Mouse (Mus musculus) CH12.LX (cell line): ENCODE results near the gene Ophn1. TPM values are rescaled to one million over a fixed set of nuclear protein-coding genes. Genes with fewer than 3 reads are reported as not detected.

Source experiments
- DNase-seq: peaks from one replicate; pipeline ENCODE4 v3.0.0-alpha.2; 2013; ENCODE audit errors: extremely low read depth
- H3K27ac ChIP-seq: 2 replicates; pipeline ENCODE4 v1.5.1; 2012; ENCODE audit warnings: low read depth, mild to moderate bottlenecking, control low read depth, moderate library complexity; ENCODE audit not compliant: insufficient read depth
- H3K27me3 ChIP-seq: replicated peaks from 2 replicates; pipeline ENCODE3; 2012; ENCODE audit warnings: inconsistent platforms
- H3K36me3 ChIP-seq, 2 experiments: replicated peaks in 1 of 2; 2 replicates each; pipeline versions ENCODE3 to v1.6.1; 2012; ENCODE audit warnings: inconsistent platforms in 1 of 2, low read length in 1 of 2, mild to moderate bottlenecking in 1 of 2, mixed read lengths in 1 of 2, moderate library complexity in 1 of 2; ENCODE audit not compliant: control insufficient read depth in 1 of 2, insufficient read depth in 1 of 2
- H3K4me1 ChIP-seq, 2 experiments: 2 replicates each; pipeline ENCODE4 v1.6.1; 2012; ENCODE audit warnings: inconsistent platforms in 1 of 2, moderate library complexity in 1 of 2; ENCODE audit not compliant: insufficient read depth in 2 of 2, control insufficient read depth in 1 of 2
- H3K4me2 ChIP-seq: 2 replicates; pipeline ENCODE4 v1.6.1; 2012; ENCODE audit warnings: low read depth, mild to moderate bottlenecking, control low read depth; ENCODE audit not compliant: poor library complexity, insufficient read depth, severe bottlenecking
- H3K4me3 ChIP-seq, 3 experiments: fragments of 150-350 bp in 1 of 3; sonication (generic) in 1 of 3; replicated peaks in 1 of 3; 2 replicates each; pipeline versions ENCODE3 to v1.5.1; 2011 to 2012; ENCODE audit warnings: low read depth in 2 of 3, low read length in 2 of 3, mild to moderate bottlenecking in 2 of 3, moderate library complexity in 2 of 3, control low read depth in 1 of 3, improper control_type of control experiment in 1 of 3, inconsistent platforms in 1 of 3, mixed read lengths in 1 of 3; ENCODE audit not compliant: poor library complexity in 1 of 3
- H3K79me2 ChIP-seq: replicated peaks from 2 replicates; pipeline ENCODE4 v1.6.1; 2012; ENCODE audit warnings: mild to moderate bottlenecking, moderate library complexity; ENCODE audit not compliant: control insufficient read depth, poor library complexity, insufficient read depth, severe bottlenecking; ENCODE audit errors: extremely low read depth
- H3K9ac ChIP-seq: 2 replicates; pipeline ENCODE4 v1.6.1; 2012; ENCODE audit warnings: low read depth, mild to moderate bottlenecking, control low read depth, moderate library complexity; ENCODE audit not compliant: insufficient read depth
- H3K9me3 ChIP-seq: replicated peaks from 2 replicates; pipeline ENCODE3; 2012; ENCODE audit warnings: low read length, inconsistent platforms, mixed read lengths
- BHLHE40 ChIP-seq: IDR thresholded peaks from 2 replicates; pipeline ENCODE4 v1.6.1; 2011; ENCODE audit warnings: mild to moderate bottlenecking, low read depth, low read length, improper control_type of control experiment
- CHD1 ChIP-seq: IDR thresholded peaks from 2 replicates; pipeline ENCODE4 v1.6.1; 2012; ENCODE audit warnings: low read depth, low read length, improper control_type of control experiment, inconsistent platforms
- CTCF ChIP-seq, 2 experiments: IDR thresholded peaks in 1 of 2; conservative IDR thresholded peaks in 1 of 2; 2 replicates each; pipeline ENCODE4 v1.5.1; 2011 to 2012; ENCODE audit warnings: low read depth in 2 of 2, low read length in 2 of 2, improper control_type of control experiment in 1 of 2, inconsistent platforms in 1 of 2, mild to moderate bottlenecking in 1 of 2, moderate library complexity in 1 of 2
- E2F4 ChIP-seq: IDR thresholded peaks from 2 replicates; pipeline ENCODE4 v1.6.1; 2011; ENCODE audit warnings: low read depth, low read length, improper control_type of control experiment; ENCODE audit not compliant: insufficient replicate concordance
- ETS1 ChIP-seq: conservative IDR thresholded peaks from 2 replicates; pipeline ENCODE4 v1.6.1; 2012; ENCODE audit warnings: low read depth, mild to moderate bottlenecking, inconsistent platforms, low read length, improper control_type of control experiment, moderate library complexity
- HCFC1 ChIP-seq: IDR thresholded peaks from 2 replicates; pipeline ENCODE4 v1.6.1; 2012; ENCODE audit warnings: low read depth, mild to moderate bottlenecking, inconsistent platforms, low read length, improper control_type of control experiment
- IRF4 ChIP-seq: IDR thresholded peaks from 2 replicates; pipeline ENCODE4 v1.6.1; 2014; ENCODE audit warnings: low read depth, mild to moderate bottlenecking, inconsistent platforms, low read length, improper control_type of control experiment
- JUN ChIP-seq: IDR thresholded peaks from 2 replicates; pipeline ENCODE4 v1.6.1; 2011; ENCODE audit warnings: low read depth, mild to moderate bottlenecking, low read length, improper control_type of control experiment, moderate library complexity; ENCODE audit not compliant: insufficient read depth
- KAT2A ChIP-seq: IDR thresholded peaks from 2 replicates; pipeline ENCODE4 v1.6.1; 2012; ENCODE audit warnings: low read length, improper control_type of control experiment, inconsistent platforms; ENCODE audit not compliant: insufficient replicate concordance
- MAFK ChIP-seq: IDR thresholded peaks from 2 replicates; pipeline ENCODE4 v1.6.1; 2011; ENCODE audit warnings: low read length, improper control_type of control experiment; ENCODE audit not compliant: insufficient replicate concordance
- MEF2A ChIP-seq: IDR thresholded peaks from 2 replicates; pipeline ENCODE4 v1.6.1; 2014; ENCODE audit warnings: low read depth, mild to moderate bottlenecking, inconsistent platforms, low read length, improper control_type of control experiment, borderline replicate concordance
- NELFE ChIP-seq: IDR thresholded peaks from 2 replicates; pipeline ENCODE4 v1.6.1; 2011; ENCODE audit warnings: low read depth, low read length, improper control_type of control experiment
- NRF1 ChIP-seq: IDR thresholded peaks from 2 replicates; pipeline ENCODE4 v1.6.1; 2014; ENCODE audit warnings: low read depth, mild to moderate bottlenecking, inconsistent platforms, low read length, improper control_type of control experiment, moderate library complexity
- POLR2A ChIP-seq: IDR thresholded peaks from 2 replicates; pipeline ENCODE4 v1.6.1; 2011; ENCODE audit warnings: low read depth, mild to moderate bottlenecking, improper control_type of control experiment, low read length
- RAD21 ChIP-seq: IDR thresholded peaks from 2 replicates; pipeline ENCODE4 v1.6.1; 2011; ENCODE audit warnings: low read depth, mild to moderate bottlenecking, low read length, improper control_type of control experiment, moderate library complexity
- RCOR1 ChIP-seq: conservative IDR thresholded peaks from 2 replicates; pipeline ENCODE4 v1.6.1; 2012; ENCODE audit warnings: low read depth, mild to moderate bottlenecking, inconsistent platforms, low read length, improper control_type of control experiment
- SMC3 ChIP-seq: IDR thresholded peaks from 2 replicates; pipeline ENCODE4 v1.6.1; 2011; ENCODE audit warnings: low read depth, low read length, improper control_type of control experiment
- TBP ChIP-seq: conservative IDR thresholded peaks from 2 replicates; pipeline ENCODE4 v1.6.1; 2011; ENCODE audit warnings: low read depth, low read length, improper control_type of control experiment
- UBTF ChIP-seq: IDR thresholded peaks from 2 replicates; pipeline ENCODE4 v1.6.1; 2012; ENCODE audit warnings: low read depth, mild to moderate bottlenecking, inconsistent platforms, low read length, improper control_type of control experiment, moderate library complexity
- ZC3H11A ChIP-seq: IDR thresholded peaks from 2 replicates; pipeline ENCODE4 v1.6.1; 2012; ENCODE audit warnings: low read depth, mild to moderate bottlenecking, inconsistent platforms, low read length, improper control_type of control experiment
- ZKSCAN1 ChIP-seq: IDR thresholded peaks from 2 replicates; pipeline ENCODE4 v1.6.1; 2012; ENCODE audit warnings: low read depth, inconsistent platforms, low read length, improper control_type of control experiment, borderline replicate concordance
- ZMIZ1 ChIP-seq: IDR thresholded peaks from 2 replicates; pipeline ENCODE4 v1.6.1; 2012; ENCODE audit warnings: low read depth, mild to moderate bottlenecking, inconsistent platforms, low read length, improper control_type of control experiment
- ZNF384 ChIP-seq: IDR thresholded peaks from 2 replicates; pipeline ENCODE4 v1.6.1; 2012; ENCODE audit warnings: low read depth, low read length, improper control_type of control experiment, inconsistent platforms
- dilution Hi-C: fragments of 300-500 bp; cut with MboI; formaldehyde crosslinking; loops from 2 replicates; pipeline ENCODE4 v1.14.3; 2020; ENCODE audit warnings: low sequenced_read_pairs; ENCODE audit not compliant: extremely low pct_unique_long_range_greater_than_20kb, extremely low pct_ligation_motif_present
- in situ Hi-C: fragments of 300-500 bp; cut with MboI; formaldehyde crosslinking; loops from 3 replicates; pipeline ENCODE4 v1.14.3; 2019; ENCODE audit warnings: low sequenced_read_pairs, low pct_ligation_motif_present, low pct_unique_long_range_greater_than_20kb, mixed read lengths
- polyA plus RNA-seq: library from polyadenylated mRNA; unstranded; fragments of >175 nt; gene quantifications from 2 replicates; pipeline ENCODE4 v1.2.1, GENCODE M21; 2012; ENCODE audit warnings: low read depth; ENCODE audit not compliant: insufficient read length
- total RNA-seq, 2 experiments: library from RNA; depleted of rRNA; stranded (reverse); fragments of 300-350 nt in 1 of 2; fragments of >200 nt in 1 of 2; gene quantifications; 2 replicates each; pipeline ENCODE4 v1.2.3; 2012 to 2014

Ophn1 gene
- total and polyA plus RNA-seq, 3 experiments = not detected

GRCm38 (mm10) chrX:98904226-98904625, 13.4 kb upstream of the Ophn1 start:
- no peak overlapping the region for H3K4me3 ChIP-seq
- TF ChIP-seq NELFE (no peak), ZMIZ1 (no peak), KAT2A (no peak), JUN (no peak), RCOR1 (no peak), SMC3 (no peak), NRF1 (no peak), ZC3H11A (no peak)
- H3K9ac ChIP-seq = no peak overlapping the region
- no peak for DNase-seq
- in situ Hi-C loops (no loop called here), dilution Hi-C loops (no loop called here)
- H3K27me3 ChIP-seq = no peaks in the 10 kb centered on the region
- no peaks in the 10 kb centered on the region for H3K4me1 ChIP-seq
- H3K36me3 ChIP-seq = no peaks in the 10 kb centered on the region
- no peak overlapping the region for H3K4me2 ChIP-seq
- no peak overlapping the region for H3K27ac ChIP-seq
- no peaks in the 10 kb centered on the region for H3K79me2 ChIP-seq
- H3K9me3 ChIP-seq = no peaks in the 10 kb centered on the region

- Histone ChIP-seq H3K9me3 (no peaks in the 10 kb centered on the region), H3K4me1 (no peaks in the 10 kb centered on the region), H3K27me3 (no peaks in the 10 kb centered on the region), H3K79me2 (no peaks in the 10 kb centered on the region), H3K36me3 (no peaks in the 10 kb centered on the region), H3K9ac (no peak overlapping the region), H3K27ac (no peak overlapping the region), H3K4me3 (no peak overlapping the region), H3K4me2 (no peak overlapping the region)
- no peak for TF ChIP-seq NELFE
- TF ChIP-seq E2F4 = no peak
- TF ChIP-seq CTCF (conservative IDR thresholded peaks at IDR 0.05 in 1 of 2, IDR thresholded peaks at IDR 0.05 in 1 of 2; ENCODE audit: low read depth in 2 of 2, low read length in 2 of 2) = no peak
- no peak for TF ChIP-seq SMC3
- TF ChIP-seq ZNF384 = no peak
- TF ChIP-seq HCFC1 = no peak
- TF ChIP-seq CHD1 = no peak
- TF ChIP-seq UBTF = no peak
- TF ChIP-seq MAFK = no peak
- no peak for DNase-seq
- dilution Hi-C loops (no loop called here), in situ Hi-C loops (no loop called here)
These were observed 7.5 kb upstream of the Ophn1 start for GRCm38 (mm10) chrX:98898307-98898706.

GRCm38 (mm10) chrX:98890072-98890405, 786 bp downstream of the Ophn1 start:
- Histone ChIP-seq H3K4me2 (no peak overlapping the region), H3K79me2 (no peaks in the 10 kb centered on the region), H3K27me3 (no peaks in the 10 kb centered on the region), H3K9ac (no peak overlapping the region), H3K4me3 (no peak overlapping the region), H3K4me1 (no peaks in the 10 kb centered on the region), H3K9me3 (no peaks in the 10 kb centered on the region), H3K36me3 (no peaks in the 10 kb centered on the region), H3K27ac (no peak overlapping the region)
- no peak for DNase-seq
- in situ Hi-C loops (no loop called here), dilution Hi-C loops (no loop called here)
- TF ChIP-seq HCFC1 (no peak), ZNF384 (no peak), BHLHE40 (no peak), ETS1 (no peak), KAT2A (no peak), IRF4 (no peak), UBTF (no peak), CHD1 (no peak), E2F4 (no peak), ZMIZ1 (no peak), ZKSCAN1 (no peak), RAD21 (no peak), NRF1 (no peak), MEF2A (no peak), POLR2A (no peak), TBP (no peak), RCOR1 (no peak)
